Mouse (Mus musculus): Measurements from ENCODE around the gene Stac2. TPM values are rescaled to one million over a fixed set of nuclear protein-coding genes. Genes with fewer than 3 reads are reported as not detected.

Stac2 gene
- polyA plus RNA-seq, 1 experiment from 2014 or later: 0.42 TPM

DNA sequence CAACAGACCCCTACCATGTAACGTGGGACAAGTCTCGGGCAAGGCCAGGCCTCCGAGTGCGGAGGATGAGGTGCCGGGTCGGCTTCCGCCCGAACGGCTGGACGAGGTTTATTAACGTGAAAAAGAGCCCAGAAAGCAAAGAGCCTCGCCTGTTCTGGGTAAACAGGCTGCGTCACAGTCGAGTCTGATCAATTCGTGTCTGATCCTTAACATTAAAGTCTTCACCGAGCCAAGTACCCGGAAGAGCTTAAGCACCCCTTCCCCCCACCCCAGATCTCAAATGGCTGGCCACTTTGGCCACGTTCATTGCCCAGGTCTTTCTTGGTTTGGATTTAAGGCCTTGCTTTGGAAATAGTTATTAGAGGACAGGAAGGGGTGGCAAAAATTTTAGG, 26.0 kb downstream of the Stac2 start:
- H3K27ac ChIP-seq: peak overlapping the region; percentile 99
- peak overlapping the region; percentile 100 for H3K4me3 ChIP-seq
- 0% methylated on average over 18 of the region's 18 CpGs for WGBS
- no peak for DNase-seq (ENCODE audit: extremely low spot score, low spot score)
- peaks cover 37% of the 10 kb centered on the region for H3K36me3 ChIP-seq (replicated peaks)
- H3K9me3 ChIP-seq: no peaks in the 10 kb centered on the region
- H3K4me1 ChIP-seq: peaks cover 36% of the 10 kb centered on the region
- H3K27me3 ChIP-seq (ENCODE audit: poor library complexity, severe bottlenecking): no peaks in the 10 kb centered on the region

DNA sequence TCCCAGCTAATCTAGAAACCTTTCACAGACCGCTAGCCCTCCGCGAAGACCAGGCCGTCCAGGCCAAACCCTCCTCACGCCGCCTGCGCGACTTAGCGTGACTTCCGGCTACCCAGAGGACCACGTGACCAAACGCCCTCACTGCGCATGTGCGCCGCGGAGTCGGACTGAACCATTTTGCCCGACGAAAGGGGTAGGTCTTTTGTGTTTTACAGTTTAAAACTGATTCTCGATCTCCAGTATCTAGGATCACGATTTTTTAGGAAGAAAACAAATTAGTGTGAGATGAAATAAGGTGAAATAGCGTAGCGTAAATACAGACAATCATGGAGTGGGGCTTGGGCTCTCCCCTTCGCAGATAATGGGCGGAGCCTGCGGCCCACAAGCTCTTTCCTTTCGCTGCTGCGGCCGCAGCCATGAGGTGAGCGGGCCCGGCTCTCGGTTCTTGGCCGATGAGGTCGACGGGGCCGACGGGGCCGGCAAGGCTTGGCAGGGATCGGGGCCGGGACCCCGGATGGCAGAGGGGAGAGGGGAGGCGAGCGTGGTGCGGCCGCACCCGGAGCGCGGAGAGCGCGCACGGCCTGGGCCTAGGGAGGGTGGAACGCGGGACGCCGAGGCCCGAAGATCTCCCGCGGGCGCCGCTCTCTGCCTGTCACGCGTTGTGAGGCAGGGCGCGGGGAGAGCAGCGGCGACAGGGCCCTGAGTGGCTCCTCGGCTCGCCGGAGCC, 26.5 kb downstream of the Stac2 start, which contains the start of gene Rpl19:
TSS of gene Rpl19 (plus strand) at position 141 of the 727 bp plus-strand sequence.
- Histone ChIP-seq H3K27me3 (ENCODE audit: poor library complexity, severe bottlenecking) (peaks cover 2% of the 10 kb centered on the region), H3K4me3 (peak within 1 kb of the TSS; percentile 100), H3K4me1 (peaks cover 42% of the 10 kb centered on the region), H3K27ac (peak within 1 kb of the TSS; percentile 99), H3K36me3 (replicated peaks) (peaks cover 37% of the 10 kb centered on the region), H3K9me3 (no peaks in the 10 kb centered on the region)
- whole genome bisulfite sequencing: under 1% methylated on average over 69 of the region's 69 CpGs
- peak; percentile 93 for DNase-seq (ENCODE audit: extremely low spot score, low spot score)

DNA sequence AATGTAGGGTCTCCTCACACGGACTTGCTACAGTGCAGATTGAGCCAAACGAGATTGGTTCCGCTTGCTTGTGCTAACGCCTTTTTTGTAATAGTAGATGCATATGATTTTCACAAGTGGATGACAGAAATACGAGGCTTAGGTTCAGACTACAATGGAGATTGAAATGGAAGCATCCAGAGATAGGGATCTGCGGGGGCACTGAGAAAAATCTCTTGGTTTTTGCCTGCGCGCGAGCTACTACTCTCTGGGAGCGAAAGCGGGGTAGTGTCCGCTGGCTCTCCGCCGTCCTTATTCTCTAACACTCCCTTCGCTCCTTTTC, 27.1 kb downstream of the Stac2 start:
- Histone ChIP-seq H3K36me3 (replicated peaks) (peaks cover 35% of the 10 kb centered on the region), H3K27ac (peak overlapping the region; percentile 99), H3K4me1 (peaks cover 47% of the 10 kb centered on the region), H3K27me3 (ENCODE audit: poor library complexity, severe bottlenecking) (peaks cover 7% of the 10 kb centered on the region), H3K4me3 (peak overlapping the region; percentile 100), H3K9me3 (no peaks in the 10 kb centered on the region)
- DNase-seq (ENCODE audit: extremely low spot score, low spot score): no peak
- WGBS: 7% methylated on average over 15 of the region's 15 CpGs

DNA sequence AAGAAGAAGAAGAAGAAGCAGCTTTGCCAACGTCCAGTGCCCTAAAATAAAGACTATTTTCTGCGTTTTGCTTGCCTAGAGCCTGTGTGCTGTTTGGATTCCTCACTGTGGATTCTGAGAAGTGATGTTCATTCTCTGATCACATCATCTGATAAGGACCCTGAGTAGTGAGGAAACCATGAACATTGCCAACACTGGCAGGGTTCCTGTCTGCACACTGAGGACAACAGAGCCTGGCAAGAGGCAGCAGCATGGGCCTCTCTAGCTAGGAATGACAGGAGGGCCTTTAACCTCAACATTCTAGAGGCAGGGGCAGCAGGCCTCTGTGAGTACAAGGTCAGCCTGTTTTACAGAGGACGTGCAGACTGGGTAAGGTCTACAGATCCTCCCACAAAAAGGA, 28.7 kb downstream of the Stac2 start:
- H3K27ac ChIP-seq: no peak overlapping the region
- H3K4me1 ChIP-seq: peaks cover 64% of the 10 kb centered on the region
- no peak for DNase-seq (ENCODE audit: extremely low spot score, low spot score)
- peaks cover 24% of the 10 kb centered on the region for H3K27me3 ChIP-seq (ENCODE audit: poor library complexity, severe bottlenecking)
- 94% methylated on average over 3 of the region's 3 CpGs for WGBS
- no peaks in the 10 kb centered on the region for H3K9me3 ChIP-seq
- H3K4me3 ChIP-seq: no peak overlapping the region
- H3K36me3 ChIP-seq (replicated peaks): peaks cover 18% of the 10 kb centered on the region

DNA sequence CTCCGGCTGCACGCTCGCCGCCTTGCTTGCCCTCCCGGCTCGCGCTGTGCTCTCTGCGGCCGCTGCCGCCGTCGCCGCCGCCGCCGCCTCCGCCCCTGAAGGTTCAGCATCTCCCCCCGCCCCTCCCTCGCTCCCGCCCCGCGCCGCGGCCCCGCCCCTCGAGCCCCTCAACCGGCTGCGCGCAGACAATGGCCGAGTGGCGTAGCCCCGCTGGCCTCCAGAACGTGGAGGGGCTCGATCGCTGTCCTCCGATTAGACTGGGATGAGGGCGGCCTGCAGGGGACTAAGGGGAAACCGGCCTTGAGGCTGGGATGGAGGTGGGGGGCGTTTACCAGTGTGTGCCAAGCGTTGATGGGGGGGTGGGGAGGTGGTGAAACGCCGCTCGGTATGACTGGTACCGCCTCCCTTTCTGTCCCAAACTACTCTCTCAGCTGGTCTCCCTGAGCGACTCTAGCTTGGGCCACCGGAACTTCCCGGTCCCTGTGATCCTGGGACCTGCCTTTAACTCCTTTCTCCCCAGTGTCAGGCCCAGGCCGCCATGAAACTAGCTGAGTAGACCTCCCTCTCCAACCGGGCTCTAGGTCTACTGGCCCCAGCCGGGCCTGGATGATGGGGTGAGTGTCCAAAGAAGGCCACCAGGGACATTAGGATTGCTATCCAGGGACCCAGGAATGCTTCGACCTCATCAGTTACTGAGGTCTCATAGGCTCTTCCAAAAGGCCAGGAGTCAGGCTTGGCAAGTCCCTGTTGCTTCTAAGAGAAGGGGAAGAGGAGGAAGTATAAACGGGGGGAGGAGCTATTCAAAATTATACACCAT, 30.5 kb downstream of the Stac2 start, which contains the start of gene Cacnb1:
TSS of gene Cacnb1 (minus strand) at position 480 of the 817 bp plus-strand sequence.
- under 1% methylated on average over 52 of the region's 52 CpGs for WGBS
- Histone ChIP-seq H3K27ac (peak within 1 kb of the TSS; percentile 95), H3K4me1 (peaks cover 72% of the 10 kb centered on the region), H3K36me3 (replicated peaks) (peaks cover 7% of the 10 kb centered on the region; the same call in 1 of the 2 replicates), H3K4me3 (peak within 1 kb of the TSS; percentile 64), H3K9me3 (no peaks in the 10 kb centered on the region), H3K27me3 (ENCODE audit: poor library complexity, severe bottlenecking) (peaks cover 34% of the 10 kb centered on the region)
- DNase-seq (ENCODE audit: extremely low spot score, low spot score): peak; percentile 84

DNA sequence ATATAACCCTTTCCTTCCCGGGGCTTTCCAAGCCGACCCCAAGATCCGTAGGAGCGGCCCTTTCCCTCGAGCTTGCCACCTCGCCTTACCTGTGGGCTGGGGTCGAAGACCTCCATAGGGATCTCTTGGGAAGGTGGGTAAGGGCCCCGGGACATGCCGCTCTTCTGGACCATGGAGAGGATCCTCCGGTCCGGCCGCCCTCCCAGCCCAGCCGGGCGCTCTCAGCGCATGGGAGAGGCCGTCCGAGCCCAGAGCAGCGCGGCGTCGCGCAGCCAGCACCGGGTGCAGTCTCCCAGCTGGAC, 31.1 kb downstream of the Stac2 start:
- 0% methylated on average over 23 of the region's 23 CpGs for WGBS
- DNase-seq (ENCODE audit: extremely low spot score, low spot score): no peak
- H3K27ac ChIP-seq: peak overlapping the region; percentile 95
- H3K27me3 ChIP-seq (ENCODE audit: poor library complexity, severe bottlenecking): peaks cover 34% of the 10 kb centered on the region
- H3K36me3 ChIP-seq (replicated peaks): peaks cover 12% of the 10 kb centered on the region
- H3K4me3 ChIP-seq: peak overlapping the region; percentile 64
- H3K9me3 ChIP-seq: no peaks in the 10 kb centered on the region
- H3K4me1 ChIP-seq: peaks cover 70% of the 10 kb centered on the region

DNA sequence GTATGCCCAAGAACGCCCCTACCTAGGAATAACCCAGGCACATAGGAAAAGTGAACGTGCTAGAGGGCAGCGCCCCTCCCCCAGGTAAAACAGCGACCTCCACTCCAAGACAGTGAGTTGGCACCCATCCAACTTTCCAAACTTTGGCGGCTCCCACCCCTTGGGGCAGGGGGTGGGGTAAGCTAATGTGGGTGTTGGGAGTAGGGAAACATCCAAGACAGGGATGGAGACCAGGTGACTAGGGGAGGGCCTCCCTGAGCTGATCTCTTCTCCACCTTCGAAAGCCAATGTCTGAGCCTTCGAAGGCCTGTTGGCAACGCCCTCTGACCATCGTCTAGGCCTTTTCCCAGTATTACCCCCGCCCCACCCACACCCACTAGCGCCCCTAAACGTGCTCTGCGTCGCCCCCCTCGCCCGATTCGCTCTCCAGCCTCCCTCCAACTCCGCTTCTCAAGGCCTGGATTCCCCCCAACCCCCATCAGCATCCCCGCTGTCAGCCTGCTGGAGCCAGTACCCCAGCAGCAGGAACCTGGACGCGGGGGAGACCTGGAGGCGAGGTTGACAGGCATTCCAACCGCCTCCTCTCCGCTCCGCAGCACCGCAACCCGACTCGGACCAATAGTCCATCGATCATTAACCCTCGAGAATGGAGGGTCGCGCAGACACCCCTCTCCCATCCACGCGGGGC, 31.6 kb downstream of the Stac2 start:
- peaks cover 34% of the 10 kb centered on the region for H3K27me3 ChIP-seq (ENCODE audit: poor library complexity, severe bottlenecking)
- WGBS: 4% methylated on average over 34 of the region's 34 CpGs
- no peaks in the 10 kb centered on the region for H3K9me3 ChIP-seq
- peak overlapping the region; percentile 95 for H3K27ac ChIP-seq
- H3K4me1 ChIP-seq: peaks cover 70% of the 10 kb centered on the region
- H3K36me3 ChIP-seq (replicated peaks): peaks cover 17% of the 10 kb centered on the region
- no peak for DNase-seq (ENCODE audit: extremely low spot score, low spot score)
- H3K4me3 ChIP-seq: peak overlapping the region; percentile 64

DNA sequence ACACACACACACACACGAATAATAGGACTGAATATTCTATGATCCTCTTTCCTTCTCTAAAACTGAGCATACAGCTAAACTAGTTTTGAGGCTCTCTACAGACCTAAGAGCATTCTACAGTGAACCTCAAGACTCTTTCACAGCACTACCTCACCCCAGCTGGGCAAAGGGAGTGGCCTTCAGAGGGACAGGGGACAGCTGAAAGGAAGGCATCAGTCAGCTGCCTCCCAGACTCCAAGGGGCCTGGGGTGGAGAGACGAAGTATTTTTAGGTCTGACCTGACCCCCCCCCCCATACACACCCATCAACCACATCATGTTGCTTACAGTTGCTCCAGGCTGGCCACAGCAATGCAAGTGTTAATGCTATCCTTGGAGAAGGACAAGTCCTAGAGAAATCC, 32.1 kb downstream of the Stac2 start:
- H3K4me1 ChIP-seq: peaks cover 67% of the 10 kb centered on the region
- H3K4me3 ChIP-seq: peak overlapping the region; percentile 64
- peaks cover 23% of the 10 kb centered on the region for H3K36me3 ChIP-seq (replicated peaks)
- no peak for DNase-seq (ENCODE audit: extremely low spot score, low spot score)
- peaks cover 34% of the 10 kb centered on the region for H3K27me3 ChIP-seq (ENCODE audit: poor library complexity, severe bottlenecking)
- peak overlapping the region; percentile 95; the same call in 1 of the 2 replicates for H3K27ac ChIP-seq
- 72% methylated on average over 2 of the region's 2 CpGs for WGBS
- H3K9me3 ChIP-seq: no peaks in the 10 kb centered on the region

DNA sequence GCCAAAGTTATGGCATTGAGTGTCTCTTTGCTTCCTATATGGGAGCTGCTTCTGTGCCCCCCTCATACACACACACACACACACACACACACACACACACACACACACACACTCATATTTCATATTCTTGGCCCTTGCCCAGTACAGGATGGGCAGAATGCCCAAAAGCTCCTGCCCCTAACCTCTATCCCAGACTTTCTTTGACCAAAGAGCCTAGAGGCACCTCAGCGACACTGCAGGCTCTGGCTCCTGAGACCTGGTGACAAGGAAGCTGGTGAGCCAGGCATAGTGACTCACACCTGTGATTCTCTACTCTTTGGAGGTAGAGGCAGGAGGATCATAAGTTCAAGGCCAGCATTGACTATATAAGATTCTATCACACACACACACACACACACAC, 32.6 kb downstream of the Stac2 start:
- peaks cover 34% of the 10 kb centered on the region for H3K27me3 ChIP-seq (ENCODE audit: poor library complexity, severe bottlenecking)
- H3K4me3 ChIP-seq: peak overlapping the region; percentile 22; the same call in 1 of the 2 replicates
- peak overlapping the region; percentile 67; the same call in 1 of the 2 replicates for H3K27ac ChIP-seq
- 38% methylated on average over 1 of the region's 1 CpGs for WGBS
- no peaks in the 10 kb centered on the region for H3K9me3 ChIP-seq
- H3K4me1 ChIP-seq: peaks cover 63% of the 10 kb centered on the region
- H3K36me3 ChIP-seq (replicated peaks): peaks cover 27% of the 10 kb centered on the region
- no peak for DNase-seq (ENCODE audit: extremely low spot score, low spot score)

DNA sequence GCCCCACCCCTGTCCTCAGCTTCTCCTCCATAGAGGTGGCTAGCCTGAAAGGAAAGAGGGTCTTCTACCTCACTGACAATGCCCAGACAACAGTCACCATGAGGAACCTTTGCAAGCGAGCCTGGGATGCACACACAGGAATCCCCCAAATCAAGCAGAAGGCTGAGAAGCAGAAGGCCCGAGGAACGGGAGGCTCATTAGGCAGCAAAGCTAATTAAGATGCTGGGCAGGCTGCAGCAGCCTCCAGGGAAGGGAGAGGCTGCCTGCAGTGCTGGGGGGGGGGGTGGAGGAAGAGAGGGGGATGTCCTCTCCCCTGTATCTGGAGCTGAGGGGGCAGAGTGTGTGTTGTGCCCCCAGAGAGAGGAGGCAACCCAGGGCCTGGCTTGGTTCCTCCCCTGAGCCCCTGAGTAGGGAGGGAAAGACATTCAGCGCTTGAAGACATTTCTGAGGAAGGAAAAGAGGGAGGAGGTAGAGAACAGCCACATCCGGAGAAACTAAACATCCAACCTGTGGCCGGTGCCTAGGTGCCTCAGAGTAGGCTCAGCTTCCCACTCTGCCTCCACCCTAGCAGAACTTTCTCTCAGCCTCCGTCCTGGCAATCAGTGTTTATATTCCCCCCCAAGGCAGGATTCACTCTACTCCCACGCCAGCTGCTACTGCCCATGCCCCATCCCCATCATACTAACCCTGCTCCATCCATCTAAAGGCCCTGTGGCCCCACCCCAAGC, 33.2 kb downstream of the Stac2 start:
- H3K4me3 ChIP-seq: peak overlapping the region; percentile 22
- H3K27ac ChIP-seq: peak overlapping the region; percentile 67
- H3K4me1 ChIP-seq: peaks cover 59% of the 10 kb centered on the region
- H3K9me3 ChIP-seq: no peaks in the 10 kb centered on the region
- WGBS: 39% methylated on average over 8 of the region's 8 CpGs
- no peak for DNase-seq (ENCODE audit: extremely low spot score, low spot score)
- peaks cover 33% of the 10 kb centered on the region for H3K36me3 ChIP-seq (replicated peaks)
- H3K27me3 ChIP-seq (ENCODE audit: poor library complexity, severe bottlenecking): peaks cover 34% of the 10 kb centered on the region

DNA sequence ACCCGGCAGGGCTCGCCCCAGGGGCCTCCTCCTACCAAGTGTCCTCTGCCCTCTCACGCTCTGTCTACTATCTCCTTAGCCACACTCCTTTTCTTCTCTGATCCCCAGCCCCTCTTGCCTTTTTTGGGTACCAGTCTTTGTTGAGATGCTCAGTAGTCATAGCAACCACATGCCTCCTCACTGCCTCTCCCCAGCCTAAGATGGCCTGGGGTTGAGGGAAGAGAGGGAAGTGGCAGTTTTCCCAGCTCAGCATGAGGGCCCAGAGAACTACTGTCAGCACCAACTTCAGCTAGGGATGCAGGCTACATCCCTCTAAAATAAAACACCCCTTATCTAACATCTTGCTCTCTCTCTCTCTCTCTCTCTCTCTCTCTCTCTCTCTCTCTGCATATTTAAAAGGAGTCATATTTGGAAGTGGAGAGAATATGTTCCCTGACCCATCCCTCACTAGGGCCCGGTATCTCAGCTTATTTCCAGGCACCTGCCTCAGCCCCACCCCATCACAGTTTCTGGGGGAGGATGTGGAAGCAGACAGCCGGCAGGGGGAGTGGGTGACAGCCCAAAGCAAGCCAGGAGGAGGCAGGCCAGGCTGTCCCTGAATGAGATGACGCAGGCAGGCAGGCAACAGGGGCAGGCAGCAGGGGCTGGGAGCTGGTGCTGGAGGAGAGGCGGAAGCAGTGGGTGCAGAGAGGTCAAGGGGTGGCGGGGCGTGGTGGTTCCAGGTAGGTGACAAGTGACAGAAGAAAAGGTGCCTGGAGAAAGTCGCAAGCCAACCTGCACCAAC, 34.2 kb downstream of the Stac2 start:
- H3K4me1 ChIP-seq: peaks cover 59% of the 10 kb centered on the region
- H3K27ac ChIP-seq: peak overlapping the region; percentile 67
- H3K9me3 ChIP-seq: no peaks in the 10 kb centered on the region
- WGBS: 21% methylated on average over 10 of the region's 10 CpGs
- H3K4me3 ChIP-seq: peak overlapping the region; percentile 22
- peaks cover 34% of the 10 kb centered on the region for H3K27me3 ChIP-seq (ENCODE audit: poor library complexity, severe bottlenecking)
- no peak for DNase-seq (ENCODE audit: extremely low spot score, low spot score)
- peaks cover 41% of the 10 kb centered on the region for H3K36me3 ChIP-seq (replicated peaks)
